Mouse (Mus musculus) stomach, embryonic 14.5 days (tissue): ENCODE data around the gene 9030612E09Rik. TPM values are rescaled to one million over a fixed set of nuclear protein-coding genes. Genes with fewer than 3 reads are reported as not detected.
A peak's percentile ranks its signal among the peaks of the same experiment; 100 is the strongest.

ENCODE experiments used
- ATAC-seq: fragments of 200-750 bp; cut with Nextera tagmentation; 2 replicates; pipeline ENCODE4 v1.8.0; 2017; ENCODE audit warnings: low read depth, moderate TSS enrichment; ENCODE audit not compliant: insufficient number of reproducible peaks, insufficient read depth, low FRiP score
- H3K27ac ChIP-seq: fragments of 300-500 bp; sonication (generic); 2 replicates; pipeline ENCODE4 v1.5.1; 2014; ENCODE audit warnings: mild to moderate bottlenecking, low read length, moderate library complexity, mixed read lengths
- H3K27me3 ChIP-seq: fragments of 300-500 bp; sonication (generic); 2 replicates; pipeline ENCODE4 v1.6.1; 2014; ENCODE audit warnings: low read length, control low read depth, mixed read lengths; ENCODE audit not compliant: control insufficient read depth, insufficient read depth
- H3K36me3 ChIP-seq: fragments of 300-500 bp; sonication (generic); 2 replicates; pipeline ENCODE4 v1.6.1; 2014; ENCODE audit warnings: mild to moderate bottlenecking, control low read depth, low read length, moderate library complexity, mixed read lengths; ENCODE audit not compliant: control insufficient read depth, insufficient read depth
- H3K4me1 ChIP-seq: fragments of 300-500 bp; sonication (generic); 2 replicates; pipeline ENCODE4 v1.6.1; 2014; ENCODE audit warnings: low read length, control low read depth, mixed read lengths; ENCODE audit not compliant: control insufficient read depth, insufficient read depth
- H3K4me2 ChIP-seq: fragments of 300-500 bp; sonication (generic); replicated peaks from 2 replicates; pipeline ENCODE4 v1.6.1; 2014; ENCODE audit warnings: low read depth, low read length, control low read depth
- H3K4me3 ChIP-seq: fragments of 300-500 bp; sonication (generic); 2 replicates; pipeline ENCODE4 v1.5.1; 2014; ENCODE audit warnings: low read depth, low read length, control low read depth
- H3K9ac ChIP-seq: fragments of 300-500 bp; sonication (generic); replicated peaks from 2 replicates; pipeline ENCODE4 v1.6.1; 2014; ENCODE audit warnings: low read depth, mild to moderate bottlenecking, control low read depth, low read length, moderate library complexity, mixed read lengths
- H3K9me3 ChIP-seq: fragments of 300-500 bp; sonication (generic); 2 replicates; pipeline ENCODE4 v1.6.1; 2016; ENCODE audit warnings: low read depth, low read length, control low read depth; ENCODE audit not compliant: control insufficient read depth
- WGBS: fragments of 180-500 bp; shearing (Covaris S2); extraction: QIAGEN DNeasy Blood & Tissue Kit; methylation state at CpG from one replicate; pipeline ENCODE4 v1.1.7; 2014; 5-methylcytosine and 5-hydroxymethylcytosine counted together
- polyA plus RNA-seq: library from polyadenylated mRNA; unstranded; fragments of >200 nt; fragmentation: Nextera tagmentation; extraction: Ambion mirVana; gene quantifications from 2 replicates; pipeline ENCODE4 v1.2.1, GENCODE M21; 2014

9030612E09Rik gene
- polyA plus RNA-seq, 1 experiment from 2014 or later, result 0.39 TPM

DNA sequence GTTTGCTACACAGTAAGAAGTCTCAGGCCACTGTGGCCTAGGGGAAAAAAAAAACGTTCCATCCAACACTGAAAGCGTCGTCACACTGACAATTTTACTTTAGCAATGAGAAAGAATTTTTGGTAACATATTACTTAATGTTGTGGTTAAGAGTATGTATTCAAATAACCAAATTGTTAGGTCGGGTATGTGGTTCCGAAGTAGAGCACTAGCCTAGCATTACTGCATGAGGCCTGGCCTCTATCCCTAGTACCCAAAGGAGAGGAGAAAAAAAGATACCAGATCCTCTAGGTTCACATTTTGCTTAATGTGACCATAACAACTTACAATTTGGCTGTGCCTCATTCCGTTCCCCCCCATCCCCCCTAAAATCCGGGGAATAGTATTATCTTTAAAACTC is 46.0 kb downstream of the 9030612E09Rik start:
- Histone ChIP-seq H3K4me3 (peak overlapping the region; percentile 92), H3K9me3 (no peaks in the 10 kb centered on the region), H3K27ac (peak overlapping the region; percentile 89), H3K27me3 (no peaks in the 10 kb centered on the region), H3K36me3 (no peaks in the 10 kb centered on the region), H3K9ac (peak overlapping the region; percentile 82), H3K4me2 (peak overlapping the region; percentile 57), H3K4me1 (no peaks in the 10 kb centered on the region)
- no peak for ATAC-seq
- 13% methylated on average over 7 of the region's 7 CpGs for WGBS

DNA sequence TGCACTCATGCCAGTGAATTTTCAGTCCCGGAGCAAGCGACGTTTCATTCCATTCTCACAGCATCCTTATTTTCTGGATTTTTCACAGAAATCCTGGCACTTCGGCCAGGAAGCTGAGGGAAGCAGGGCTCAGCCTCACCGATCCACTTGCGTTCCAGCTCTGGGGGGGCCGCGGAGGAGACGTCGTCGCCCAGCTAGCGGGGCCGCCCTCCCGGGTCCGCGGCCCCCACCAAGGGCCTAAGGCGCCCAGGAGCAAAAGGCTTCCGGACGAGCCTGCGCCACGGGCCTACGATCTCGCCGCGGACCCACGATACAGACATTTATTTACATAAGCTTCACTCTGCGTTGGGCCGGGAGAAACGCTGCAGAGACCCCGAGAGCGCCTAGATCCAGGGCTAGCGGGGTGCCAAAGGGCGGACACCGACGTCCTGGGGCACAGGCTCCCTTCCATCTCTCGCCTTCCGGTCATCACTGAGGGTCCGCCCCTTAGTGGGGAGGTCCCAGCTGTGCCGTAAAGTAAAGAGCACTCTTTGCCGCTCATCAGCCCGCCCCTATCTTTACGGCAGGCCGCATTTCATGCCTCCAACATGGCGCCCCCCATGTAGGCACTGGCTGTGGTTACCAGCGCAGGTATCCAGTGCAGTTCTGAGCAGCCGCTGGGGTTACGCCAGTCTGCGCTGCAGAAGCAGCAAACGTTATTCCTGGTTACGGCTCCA is 46.6 kb downstream of the 9030612E09Rik start, which contains the start of gene Pdss2:
Gene Pdss2, plus strand, starts transcription at position 577 of the 716 bp plus-strand sequence.
- H3K4me1 ChIP-seq, result no peaks in the 10 kb centered on the region
- H3K9me3 ChIP-seq, result no peaks in the 10 kb centered on the region
- peak within 1 kb of the TSS; percentile 89 for H3K27ac ChIP-seq
- H3K36me3 ChIP-seq, result no peaks in the 10 kb centered on the region
- WGBS, result under 1% methylated on average over 50 of the region's 50 CpGs
- peak within 1 kb of the TSS; percentile 80 for H3K4me2 ChIP-seq
- peak; percentile 97 for ATAC-seq
- peak within 1 kb of the TSS; percentile 92 for H3K4me3 ChIP-seq
- H3K9ac ChIP-seq, result peak within 1 kb of the TSS; percentile 82
- no peaks in the 10 kb centered on the region for H3K27me3 ChIP-seq

DNA sequence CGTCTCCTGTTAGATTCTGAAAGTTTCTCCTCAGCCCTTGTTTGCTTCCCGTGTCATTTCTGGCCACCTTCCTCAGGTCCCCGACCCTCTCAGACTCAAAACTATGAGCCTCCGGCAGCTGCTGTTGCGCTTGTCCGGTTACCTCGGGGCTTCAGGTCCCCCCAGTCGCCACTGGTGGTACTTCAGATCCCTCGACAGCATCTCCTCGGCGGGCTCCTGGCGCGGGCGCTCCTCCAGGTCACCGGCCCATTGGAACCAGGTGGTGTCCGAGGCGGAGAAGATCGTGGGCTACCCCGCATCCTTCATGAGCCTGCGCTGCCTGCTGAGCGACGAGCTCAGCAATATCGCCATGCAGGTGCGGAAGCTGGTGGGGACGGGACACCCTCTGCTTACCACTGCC is 47.2 kb downstream of the 9030612E09Rik start:
- peak overlapping the region; percentile 80 for H3K4me2 ChIP-seq
- WGBS, result 1% methylated on average over 25 of the region's 25 CpGs
- no peaks in the 10 kb centered on the region for H3K27me3 ChIP-seq
- no peaks in the 10 kb centered on the region for H3K9me3 ChIP-seq
- H3K36me3 ChIP-seq, result no peaks in the 10 kb centered on the region
- H3K27ac ChIP-seq, result peak overlapping the region; percentile 89
- peak overlapping the region; percentile 92 for H3K4me3 ChIP-seq
- peak; percentile 53; the same call in 1 of the 2 replicates for ATAC-seq
- H3K9ac ChIP-seq, result peak overlapping the region; percentile 60
- H3K4me1 ChIP-seq, result no peaks in the 10 kb centered on the region

DNA sequence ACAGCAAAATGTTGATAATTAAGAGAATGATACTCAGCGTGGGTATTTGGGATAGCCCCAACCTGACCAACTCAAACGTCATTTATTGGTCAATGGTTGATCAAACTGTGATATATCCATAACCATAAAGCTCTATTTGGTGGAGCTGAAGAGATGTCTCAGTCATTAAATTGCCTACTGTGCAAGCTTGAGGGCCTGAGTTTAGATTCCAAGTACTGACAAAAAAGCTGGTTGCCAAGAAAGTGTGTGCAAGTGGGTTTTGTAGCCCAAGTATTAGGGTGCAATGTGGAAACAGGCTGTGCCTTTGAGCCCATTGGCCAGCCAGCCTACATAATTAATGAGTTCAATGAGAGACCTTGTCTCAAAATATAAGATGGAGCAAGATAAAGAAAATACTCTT is 48.9 kb downstream of the 9030612E09Rik start:
- Histone ChIP-seq H3K9me3 (no peaks in the 10 kb centered on the region), H3K36me3 (no peaks in the 10 kb centered on the region), H3K4me1 (no peaks in the 10 kb centered on the region), H3K4me3 (no peak overlapping the region), H3K27ac (no peak overlapping the region), H3K4me2 (no peak overlapping the region), H3K9ac (no peak overlapping the region), H3K27me3 (no peaks in the 10 kb centered on the region)
- 93% methylated on average over 2 of the region's 2 CpGs for WGBS
- no peak for ATAC-seq

Other genes with a start within 250 kb of the 9030612E09Rik start
- gene Sobp, start 174 bp upstream of the 9030612E09Rik start, polyA plus RNA-seq, result 2.5 and 3.4 TPM in 2 replicates
- gene Pdss2, start 46.8 kb downstream of the 9030612E09Rik start, polyA plus RNA-seq, result 13.1 TPM in 2 replicates